Mouse (Mus musculus) olfactory bulb, adult 2 months (tissue): ENCODE data around the gene Bloc1s1.

ENCODE experiments used
- CTCF ChIP-seq: fragments of 200-500 bp; IDR thresholded peaks from 2 replicates; pipeline ENCODE4 v1.5.1; 2012; ENCODE audit warnings: low read depth, mild to moderate bottlenecking, low read length, moderate library complexity; ENCODE audit not compliant: insufficient read depth
- POLR2A ChIP-seq: fragments of 200-500 bp; IDR thresholded peaks from 2 replicates; pipeline ENCODE4 v1.6.1; 2012; ENCODE audit warnings: mild to moderate bottlenecking, low read depth, low read length, moderate library complexity; ENCODE audit not compliant: insufficient read depth

- no peak for TF ChIP-seq CTCF
- no peak for TF ChIP-seq POLR2A
Measured at GRCm38 (mm10) chr10:128878811-128879210, 45.0 kb downstream of the Bloc1s1 start.
